Mouse (Mus musculus) liver, embryonic 14.5 days (tissue): Measurements from ENCODE around the gene 2610507B11Rik.

Experiments used
- CTCF ChIP-seq: IDR thresholded peaks from 2 replicates; pipeline ENCODE4 v1.5.1; 2016; ENCODE audit warnings: antibody characterized with exemption, low read depth, control low read depth
- EP300 ChIP-seq: IDR thresholded peaks from 2 replicates; pipeline ENCODE4 v1.6.1; 2016; ENCODE audit warnings: antibody characterized with exemption, low read depth

GRCm38 (mm10) chr11:78327215-78327614 is 65.7 kb downstream of the 2610507B11Rik start:
- TF ChIP-seq CTCF = no peak
- TF ChIP-seq EP300 = no peak
